Mouse (Mus musculus): Measurements from ENCODE around the gene Cnbp.

Cnbp gene

DNA sequence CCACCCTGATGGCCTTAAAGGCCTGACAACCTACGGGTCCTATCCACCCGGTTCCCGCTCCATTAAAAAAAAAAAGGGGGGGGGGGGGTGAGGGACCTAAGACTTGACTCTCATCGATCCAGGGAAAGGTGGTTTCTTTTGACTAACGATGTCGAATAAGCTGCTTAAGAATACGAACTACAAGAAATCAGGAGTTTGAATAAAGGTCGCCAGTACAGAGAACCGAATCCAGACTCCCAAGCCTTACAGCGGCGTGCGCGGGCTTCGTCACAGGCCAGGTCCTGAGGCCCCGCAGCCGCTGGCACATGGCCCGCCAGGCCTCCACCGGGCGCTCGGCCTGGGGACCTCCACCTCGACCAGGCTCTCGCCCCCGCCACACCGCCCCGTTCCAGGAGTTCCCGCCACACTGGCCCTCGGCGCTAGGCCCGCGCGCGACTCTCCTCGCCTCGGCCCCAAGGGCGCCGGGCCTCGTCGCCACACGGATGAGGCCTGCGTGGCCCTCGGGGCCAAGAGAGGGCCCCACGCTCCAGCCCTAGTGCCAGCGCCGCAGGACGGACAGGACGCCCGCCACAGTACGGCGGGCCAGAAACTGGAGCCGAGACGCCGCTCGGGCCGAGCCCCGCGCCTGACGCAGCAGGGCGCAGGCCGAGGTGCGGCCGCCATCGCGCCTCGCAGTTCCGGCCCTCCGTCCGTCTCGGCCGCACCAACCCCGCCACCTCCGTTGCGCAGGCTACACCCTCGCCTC, 579 bp downstream of the Cnbp start:
- DNase-seq (ENCODE audit: low read depth, low spot score): peak; percentile 61

DNA sequence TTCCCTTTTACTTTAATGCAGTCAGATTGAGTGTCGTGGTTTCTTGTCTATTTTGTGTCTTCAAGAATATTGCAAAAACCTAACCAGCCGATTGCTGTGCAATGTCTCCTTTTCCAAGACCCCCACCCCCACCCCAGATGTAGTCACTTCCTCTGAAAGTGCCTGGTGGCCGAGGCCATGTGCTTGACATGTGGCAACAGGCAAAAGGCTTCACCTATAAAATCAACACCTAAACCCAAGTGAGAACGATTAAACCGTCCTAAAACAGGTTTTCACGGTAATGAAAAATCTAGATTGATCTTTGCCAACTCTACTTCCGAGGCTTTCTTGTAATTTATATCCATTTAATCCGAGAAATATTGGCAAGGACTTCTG, 1.1 kb downstream of the Cnbp start:
- peak; percentile 81 for DNase-seq (ENCODE audit: low read depth, low spot score)

DNA sequence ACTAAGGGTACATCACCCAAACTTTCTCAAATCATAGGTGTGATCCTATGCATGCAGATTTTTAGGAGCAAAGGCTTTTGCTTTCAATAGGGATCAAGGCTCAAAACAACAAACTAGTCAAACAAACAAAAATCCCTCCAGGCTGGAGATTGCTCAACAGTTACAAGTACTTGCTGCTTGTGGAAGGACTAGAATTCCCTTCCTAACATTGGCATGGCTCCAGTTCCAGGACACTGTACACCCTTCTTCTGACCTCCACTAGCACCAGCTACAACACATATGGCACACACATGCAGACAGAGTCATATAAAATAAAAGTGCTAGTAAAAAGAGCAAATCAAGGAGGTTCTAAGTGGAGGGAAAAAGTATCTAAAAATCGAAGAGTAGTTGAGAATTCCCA, 4.1 kb downstream of the Cnbp start:
- DNase-seq (ENCODE audit: low read depth, low spot score): no peak

DNA sequence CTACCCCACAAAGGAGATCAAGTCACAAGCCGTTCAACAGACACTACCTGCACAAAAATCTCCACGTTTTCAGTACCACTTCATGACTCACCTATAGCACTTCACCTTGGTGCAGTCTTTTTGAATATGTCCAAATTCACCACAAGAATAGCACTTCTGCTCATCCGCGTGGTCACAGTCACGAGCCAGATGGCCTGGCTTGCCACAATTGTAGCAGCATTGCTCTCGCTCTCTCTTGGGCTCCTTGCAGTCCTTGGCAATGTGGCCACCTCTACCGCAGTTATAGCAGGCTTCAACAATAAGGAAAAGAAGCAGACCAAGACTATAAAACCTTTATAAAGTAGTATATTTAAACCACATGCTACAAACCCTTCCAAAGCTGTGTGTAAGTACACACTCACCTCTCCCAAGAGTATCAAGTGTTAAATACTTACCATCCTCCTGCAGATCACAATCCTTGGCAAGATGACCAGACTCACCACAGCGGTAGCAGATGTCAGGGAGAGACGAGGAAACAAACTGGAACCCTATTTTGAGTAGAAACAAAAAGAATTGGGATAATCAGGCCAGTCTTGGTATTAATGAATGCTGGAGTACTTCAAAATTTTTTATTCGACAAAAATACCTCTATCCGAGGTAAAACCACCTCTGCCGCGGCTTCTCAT, 5.7 kb downstream of the Cnbp start:
- no peak for DNase-seq (ENCODE audit: low read depth, low spot score)

DNA sequence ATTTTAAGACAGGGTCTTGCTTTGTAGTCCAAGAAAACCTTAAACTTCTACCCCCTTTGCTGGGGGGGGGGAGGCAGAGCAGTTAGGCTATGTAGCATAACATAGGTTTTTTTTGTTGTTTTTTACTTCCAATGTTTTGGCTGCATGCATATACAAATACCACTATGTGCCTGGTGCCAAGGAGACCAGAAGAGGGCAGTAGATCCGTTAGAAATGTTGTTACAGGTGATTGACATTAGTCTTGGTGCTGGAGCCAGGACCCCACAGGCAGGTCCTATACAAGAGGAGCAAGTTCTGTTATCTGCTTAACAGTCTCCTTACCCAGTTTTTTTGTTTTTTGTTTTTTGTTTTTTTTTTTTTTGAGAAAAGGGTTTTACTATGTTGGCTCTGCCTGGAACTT, 8.7 kb downstream of the Cnbp start:
- DNase-seq (ENCODE audit: low read depth, low spot score): peak; percentile 73

DNA sequence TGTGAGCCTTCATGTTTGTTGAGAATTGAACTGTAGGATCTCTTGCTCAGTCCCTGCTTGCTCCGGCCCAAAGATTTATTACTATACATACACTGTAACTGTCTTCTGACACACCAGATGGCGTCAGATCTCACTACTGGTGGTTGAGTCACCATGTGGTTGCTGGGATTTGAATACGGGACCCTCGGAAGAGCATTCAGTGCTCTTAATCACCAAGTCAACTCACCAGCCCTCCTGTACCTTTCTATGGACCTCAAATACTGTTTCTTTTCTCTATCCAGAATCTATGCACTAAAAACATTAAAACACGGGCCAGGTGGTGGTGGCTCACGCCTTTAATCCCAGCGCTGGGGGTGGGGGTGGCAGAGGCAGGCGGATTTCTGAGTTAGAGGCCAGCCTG, 9.3 kb downstream of the Cnbp start:
- DNase-seq (ENCODE audit: low read depth, low spot score): peak; percentile 46

DNA sequence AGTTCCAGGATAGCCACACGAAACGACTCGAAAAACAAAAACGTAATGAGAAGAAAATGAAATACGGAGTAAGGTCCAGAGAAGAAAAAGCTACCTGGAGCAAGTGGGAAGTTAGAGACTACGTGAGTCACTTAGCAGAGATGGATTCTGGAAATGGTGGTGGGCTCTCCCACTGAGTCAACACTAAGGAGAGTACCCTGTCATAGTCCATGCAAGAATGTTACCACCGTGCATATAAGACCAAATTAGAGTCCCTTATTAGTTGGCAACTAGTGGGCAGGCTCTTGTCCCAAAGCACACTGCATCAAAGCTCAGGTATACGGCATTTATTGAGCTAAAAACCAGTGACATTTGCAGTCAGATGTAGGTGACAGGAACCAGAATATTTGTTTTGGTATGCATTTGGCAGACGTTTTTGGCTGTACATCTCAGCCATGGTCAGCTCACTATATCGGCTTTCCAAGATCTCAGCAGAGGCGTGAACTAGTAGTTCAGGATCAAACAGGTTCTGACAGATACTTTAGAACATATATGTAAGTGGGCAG, 11.0 kb downstream of the Cnbp start:
- DNase-seq (ENCODE audit: low read depth, low spot score): no peak

DNA sequence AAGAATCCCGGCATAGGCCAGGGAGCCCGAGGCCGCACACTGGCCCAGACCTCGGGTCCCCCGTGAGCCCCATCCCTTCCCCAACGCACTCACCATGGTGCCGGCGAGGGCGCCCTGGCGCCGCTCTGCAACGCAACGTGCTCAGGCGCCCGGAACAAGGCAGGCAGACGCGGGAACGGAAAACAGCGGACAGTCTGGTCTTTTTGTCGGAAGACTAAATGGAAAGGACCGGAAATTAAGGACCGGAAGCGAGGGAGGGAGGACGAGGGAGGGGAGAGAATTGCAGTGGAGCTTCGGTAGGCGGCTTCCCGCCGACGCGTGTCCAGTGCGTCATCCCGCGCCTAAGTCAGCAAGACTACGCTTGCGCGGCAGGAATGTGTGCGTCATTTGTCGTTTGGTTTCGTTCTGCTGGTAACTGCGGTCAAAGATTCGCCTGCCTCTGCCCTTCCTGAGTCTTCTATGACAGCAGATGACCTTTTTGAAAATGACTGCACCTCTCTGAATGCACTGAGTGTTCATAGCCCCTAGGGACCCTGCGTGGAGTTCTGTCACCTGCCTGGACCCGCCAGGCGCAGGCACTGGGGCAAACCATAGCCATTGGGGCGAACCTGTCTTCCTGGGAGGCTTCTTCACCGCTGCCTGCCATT, 12.2 kb downstream of the Cnbp start, which contains the start of gene Isy1:
Isy1 (minus strand) TSS at position 248 of the 647 bp plus-strand sequence.
- peak; percentile 99 for DNase-seq (ENCODE audit: low read depth, low spot score)

DNA sequence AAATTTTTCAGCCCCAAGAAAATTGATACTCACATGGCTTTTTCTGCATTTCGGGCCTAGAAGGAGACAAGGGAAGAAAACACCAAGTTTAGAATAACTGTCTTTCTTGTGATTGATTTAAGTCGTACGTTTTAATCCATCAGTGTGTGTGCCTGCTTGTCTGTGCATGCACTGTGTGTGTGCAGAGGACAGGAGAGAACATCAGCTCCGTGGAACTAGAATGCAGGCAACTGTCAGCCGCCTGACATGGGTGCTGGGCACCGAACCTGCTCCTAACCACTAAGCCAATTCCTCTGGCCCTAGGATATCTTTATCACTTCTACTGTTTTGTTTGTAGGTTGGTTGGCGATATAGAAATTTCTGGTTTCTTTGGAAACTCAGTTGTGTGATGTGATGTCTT, 15.2 kb downstream of the Cnbp start, which contains the start of gene Gm45140:
Gm45140 (minus strand) TSS at position 101 of the 400 bp plus-strand sequence.
- no peak for DNase-seq (ENCODE audit: low read depth, low spot score)

DNA sequence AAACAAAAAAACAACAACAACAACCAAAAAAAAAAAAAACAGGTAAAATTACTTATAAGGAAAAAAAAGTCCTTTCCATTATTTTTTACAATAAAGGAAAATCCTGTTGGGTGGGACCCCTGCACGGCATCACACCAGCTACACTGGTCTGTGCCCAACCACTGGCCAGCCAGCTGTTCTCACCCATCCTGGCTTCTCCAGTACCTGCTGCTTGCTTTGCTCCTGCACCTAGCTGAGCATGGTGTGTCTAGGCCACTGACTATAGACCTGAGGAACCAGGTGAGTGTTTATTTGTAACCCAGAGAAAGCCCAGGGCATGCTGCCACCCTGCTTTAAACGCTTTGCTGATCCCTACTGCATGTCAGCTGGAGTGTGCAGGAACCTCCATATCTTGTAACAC, 30.5 kb downstream of the Cnbp start:
- no peak for DNase-seq (ENCODE audit: low read depth, low spot score)

DNA sequence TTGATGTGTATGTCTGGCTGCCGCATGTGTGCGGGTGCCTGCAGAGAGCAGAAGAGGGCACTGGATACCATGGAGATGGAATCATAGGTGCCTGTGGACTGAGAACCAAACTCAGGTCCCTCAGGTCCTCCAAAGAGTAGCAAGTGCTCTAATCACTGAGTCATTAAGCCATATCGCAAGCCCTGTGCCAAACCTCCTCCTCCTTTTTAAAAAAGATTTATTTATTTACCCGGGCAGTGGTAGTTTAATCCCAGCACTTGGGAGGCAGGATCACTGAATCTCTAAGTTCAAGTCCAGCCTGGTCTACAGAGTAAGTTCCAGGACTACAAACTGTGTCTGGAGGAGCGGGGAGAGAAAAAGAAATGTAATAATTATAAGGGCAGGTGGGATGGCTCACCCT, 36.4 kb downstream of the Cnbp start:
- no peak for DNase-seq (ENCODE audit: low read depth, low spot score)

DNA sequence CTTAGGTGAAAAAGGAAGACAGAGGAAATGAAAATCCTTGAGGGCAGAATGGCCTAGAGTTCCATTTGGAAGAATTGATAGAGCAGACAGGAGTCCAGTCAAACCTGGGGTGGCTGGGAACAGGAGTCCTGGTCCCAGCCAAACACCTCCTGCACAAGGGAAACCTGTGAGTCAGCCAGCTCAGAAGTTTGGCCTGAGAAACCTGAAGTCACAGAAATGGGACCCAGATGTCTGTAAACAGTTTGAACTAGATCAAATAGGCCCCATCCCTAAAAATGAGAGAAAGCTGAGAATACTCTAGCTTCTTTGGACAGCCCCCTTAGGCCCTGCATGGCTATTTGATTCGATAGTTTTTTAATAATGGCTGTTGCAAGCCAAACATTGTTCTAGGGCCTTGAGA, 38.2 kb downstream of the Cnbp start:
- DNase-seq (ENCODE audit: low read depth, low spot score): no peak

DNA sequence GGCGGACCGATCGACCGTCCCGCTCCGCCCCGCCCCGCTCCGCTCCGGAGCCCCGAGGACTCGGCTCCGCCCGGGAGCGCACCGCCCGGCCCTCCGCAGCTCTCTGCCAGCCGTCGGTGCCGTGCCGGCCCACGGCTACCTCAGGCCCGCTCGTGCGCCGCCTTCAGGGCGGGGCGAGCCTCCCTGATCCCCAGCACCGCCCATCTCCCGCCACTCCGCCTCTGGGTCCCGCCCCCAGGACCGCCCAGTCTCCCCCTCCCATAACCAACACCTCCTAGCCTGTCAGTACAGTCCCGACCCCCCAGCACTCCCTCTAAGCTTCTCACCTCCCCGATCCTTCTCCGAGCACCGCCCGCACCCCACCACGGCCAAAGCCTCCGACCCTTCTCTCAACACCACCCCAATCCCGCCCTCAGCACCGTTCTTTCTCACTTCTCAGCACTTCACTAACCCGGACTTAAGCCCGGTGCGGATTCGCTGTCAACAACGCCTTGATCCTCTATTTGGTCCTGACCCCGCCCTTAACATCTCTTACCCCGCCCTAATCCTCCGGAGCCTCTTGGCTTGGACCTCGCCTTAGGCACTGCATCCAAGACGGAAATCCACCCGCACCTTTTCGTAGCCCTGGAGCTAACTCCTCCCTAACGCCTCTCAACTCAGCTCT, 39.1 kb downstream of the Cnbp start, which contains the start of gene Rab43:
Rab43 (minus strand) TSS at position 490 of the 664 bp plus-strand sequence.
- peak; percentile 98 for DNase-seq (ENCODE audit: low read depth, low spot score)

DNA sequence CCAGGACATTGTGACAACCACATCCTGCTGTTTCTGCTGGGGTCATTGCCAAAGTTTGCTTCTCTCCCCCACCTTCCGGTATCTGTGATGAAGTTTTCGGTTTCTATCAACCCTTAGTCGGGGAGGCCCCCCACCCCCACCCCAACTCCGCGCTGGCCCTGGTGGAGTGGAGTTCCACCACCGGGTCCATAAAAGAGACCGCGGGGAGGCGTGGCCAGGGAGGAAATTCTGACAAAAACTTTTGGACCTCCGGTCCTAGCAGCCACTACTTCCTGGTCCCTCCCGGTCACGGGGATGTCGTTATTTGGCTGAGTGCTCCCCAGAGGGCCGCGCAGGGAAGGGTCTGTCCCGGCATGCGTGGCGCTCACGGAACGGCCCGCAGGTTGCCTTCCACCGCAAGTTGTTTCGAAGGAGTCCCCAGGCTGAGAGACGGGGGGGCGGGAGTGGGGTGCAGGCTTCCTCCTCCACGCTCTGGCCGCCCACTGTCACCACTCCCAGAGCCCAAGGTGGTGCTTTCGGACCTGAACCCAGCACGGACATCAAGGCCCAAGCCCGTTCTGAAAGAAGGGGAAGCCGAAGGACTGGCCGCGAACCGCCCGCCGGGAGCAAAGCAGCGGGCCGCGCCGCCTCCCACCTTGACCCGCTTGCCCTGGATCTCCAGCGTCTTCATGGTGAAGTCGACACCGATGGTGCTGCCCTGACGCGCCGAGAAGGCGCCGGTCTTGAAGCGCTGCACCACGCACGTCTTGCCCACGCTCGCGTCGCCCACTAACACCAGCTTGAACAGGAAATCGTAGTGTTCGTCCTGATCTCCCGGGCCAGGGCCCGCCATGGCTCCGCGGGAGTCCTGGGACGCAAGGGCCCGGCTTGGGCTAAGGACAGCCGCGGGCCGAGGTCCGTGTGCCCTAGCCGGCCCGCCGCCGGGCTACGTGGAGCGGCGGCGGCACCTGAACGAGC, 39.9 kb downstream of the Cnbp start:
- peak; percentile 64 for DNase-seq (ENCODE audit: low read depth, low spot score)

DNA sequence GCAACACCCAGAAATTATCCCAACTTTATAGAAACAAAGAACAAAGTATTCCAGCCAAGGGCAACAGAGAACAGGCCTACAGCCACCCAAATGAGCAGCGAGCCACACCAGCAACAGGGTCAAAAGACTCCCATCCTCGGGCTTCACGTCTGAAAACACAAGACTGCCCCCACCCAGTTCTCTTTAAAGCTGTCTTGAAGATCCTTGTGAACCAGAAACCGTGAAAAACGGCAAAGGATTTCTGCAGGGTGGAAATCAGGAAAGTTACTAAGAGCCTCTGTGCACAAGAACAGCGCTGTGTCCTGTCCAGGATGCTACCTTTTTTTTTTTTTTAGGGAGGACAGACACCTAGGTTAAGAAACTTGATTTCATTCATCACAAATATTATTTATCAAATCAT, 40.6 kb downstream of the Cnbp start:
- DNase-seq (ENCODE audit: low read depth, low spot score): no peak

DNA sequence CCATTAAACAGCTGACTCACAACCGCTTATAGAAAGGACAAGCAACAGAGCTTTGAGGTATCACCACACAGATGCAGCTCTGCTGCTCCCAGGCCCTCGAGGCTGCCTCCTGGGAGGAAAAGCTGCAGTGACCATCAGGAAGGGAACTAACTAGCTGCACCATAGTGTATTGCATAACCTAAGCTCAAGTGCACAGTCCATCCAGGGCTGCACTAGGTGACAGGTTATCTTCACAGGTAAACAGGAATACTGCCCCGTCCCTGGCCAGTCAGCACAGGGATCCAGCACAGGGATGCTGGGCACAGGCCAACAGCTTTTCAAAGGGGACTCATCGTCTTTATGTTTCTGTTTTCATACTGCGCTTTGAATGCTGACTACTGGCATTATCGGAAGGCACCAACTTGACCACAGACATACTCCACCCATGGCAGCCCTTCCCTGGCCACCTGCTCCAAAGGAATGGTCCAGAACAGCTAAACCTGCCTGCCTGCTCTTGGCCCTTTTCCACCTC, 41.2 kb downstream of the Cnbp start:
- DNase-seq (ENCODE audit: low read depth, low spot score): no peak

DNA sequence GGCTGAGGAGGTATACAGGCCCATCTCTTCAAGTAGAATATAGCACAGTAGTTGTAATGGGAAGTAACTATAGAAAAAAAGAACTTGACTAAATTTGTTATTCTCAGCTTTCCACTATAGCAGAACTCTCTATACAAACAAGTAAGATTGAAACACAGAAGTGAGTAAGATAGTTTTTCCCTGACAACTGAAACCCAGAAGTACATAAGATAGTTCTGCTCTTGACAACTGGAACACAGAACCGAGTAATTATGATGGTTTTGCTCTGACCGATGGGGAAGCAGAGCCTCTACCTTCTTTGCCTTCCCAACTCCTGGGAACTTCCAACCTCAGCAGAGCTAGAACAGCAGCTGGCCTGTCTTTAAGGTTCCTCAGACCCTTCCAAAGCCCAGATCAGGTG, 41.8 kb downstream of the Cnbp start:
- DNase-seq (ENCODE audit: low read depth, low spot score): no peak

DNA sequence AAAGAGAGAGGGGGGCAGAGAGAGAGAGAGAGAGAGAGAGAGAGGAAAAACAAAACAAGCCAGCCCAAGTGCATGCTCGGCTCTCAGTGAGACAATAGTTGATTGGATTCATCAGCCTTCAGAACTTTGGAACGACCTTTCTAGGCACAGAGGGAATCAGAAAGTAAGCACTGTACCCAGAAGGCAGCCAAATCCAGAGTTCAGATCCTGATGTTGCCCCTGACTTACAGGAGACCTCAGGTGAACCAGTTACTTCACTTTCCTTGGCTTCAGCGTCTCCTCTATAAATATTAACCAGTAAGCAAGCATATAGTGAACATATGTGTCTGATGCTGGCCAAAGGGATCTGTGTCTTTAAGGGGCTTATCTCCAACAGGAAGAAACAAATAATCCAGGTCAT, 42.4 kb downstream of the Cnbp start:
- DNase-seq (ENCODE audit: low read depth, low spot score): no peak

DNA sequence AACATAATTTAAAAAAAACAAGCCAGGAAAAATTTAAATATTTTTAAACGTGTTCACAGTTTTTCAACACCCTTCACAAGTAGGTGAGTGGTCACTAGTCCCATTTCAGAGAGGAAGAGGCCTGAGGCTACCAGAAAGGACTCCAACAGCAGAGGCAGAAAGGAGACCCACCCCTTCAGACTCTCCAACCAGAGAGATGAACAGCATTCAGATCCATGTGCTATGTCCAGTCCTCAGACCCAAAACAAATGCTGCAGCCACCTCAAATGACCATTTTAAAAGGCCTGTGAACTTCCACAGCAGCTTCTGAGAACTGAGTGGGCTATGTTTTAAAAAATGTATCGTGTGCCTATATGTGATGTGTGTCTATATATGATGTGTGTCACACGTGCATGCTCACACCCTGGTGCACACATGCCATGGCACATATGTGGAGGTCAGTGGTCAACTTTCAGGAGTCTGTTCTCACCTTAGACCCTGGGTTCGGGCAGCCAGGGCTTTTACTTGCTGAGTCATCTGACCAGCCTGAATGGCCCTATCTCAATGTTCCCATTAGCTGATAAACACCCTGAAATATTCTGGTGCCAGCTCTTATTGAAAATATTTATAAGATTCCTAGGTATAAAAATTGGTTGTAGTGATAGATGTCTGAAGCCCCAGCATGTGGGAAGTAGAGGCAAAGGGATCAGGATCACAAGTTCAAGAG, 43.0 kb downstream of the Cnbp start:
- DNase-seq (ENCODE audit: low read depth, low spot score): no peak

DNA sequence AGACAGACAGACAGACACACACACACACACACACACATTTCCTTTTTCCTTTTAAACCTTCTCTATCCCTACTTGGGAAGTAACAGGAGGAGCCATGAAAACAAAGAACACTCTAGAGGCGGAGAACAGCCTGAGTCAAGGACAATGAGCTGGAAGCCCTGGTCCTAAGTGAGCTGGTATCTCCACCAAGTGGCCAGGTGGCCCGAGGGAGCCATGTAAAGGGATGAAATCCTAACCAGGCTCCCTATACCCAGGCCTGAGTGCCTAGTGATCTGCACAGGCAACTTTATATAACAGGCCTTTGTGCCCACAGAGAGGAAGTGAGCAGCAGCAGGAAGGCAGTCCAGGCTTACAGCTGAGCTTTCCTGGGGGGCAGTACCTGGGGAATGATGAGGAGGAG, 44.0 kb downstream of the Cnbp start:
- DNase-seq (ENCODE audit: low read depth, low spot score): no peak
